Mouse (Mus musculus): ENCODE data around the gene Zp1.

GRCm38 (mm10) chr19:10940801-10941457 lies 20.5 kb upstream of the Zp1 start:
- no peak for TF ChIP-seq POLR2A (IDR thresholded peaks at IDR 0.05; ENCODE audit: insufficient read depth, low read depth, low read length)
- no peak for TF ChIP-seq CTCF (IDR thresholded peaks at IDR 0.05; ENCODE audit: insufficient read depth, low read depth, low read length)
